Mouse (Mus musculus): ENCODE results near the gene Glipr2. TPM values are rescaled to one million over a fixed set of nuclear protein-coding genes. Genes with fewer than 3 reads are reported as not detected.

Gene Glipr2
- polyA plus RNA-seq, 1 experiment from 2014 or later = 73.9 TPM

DNA sequence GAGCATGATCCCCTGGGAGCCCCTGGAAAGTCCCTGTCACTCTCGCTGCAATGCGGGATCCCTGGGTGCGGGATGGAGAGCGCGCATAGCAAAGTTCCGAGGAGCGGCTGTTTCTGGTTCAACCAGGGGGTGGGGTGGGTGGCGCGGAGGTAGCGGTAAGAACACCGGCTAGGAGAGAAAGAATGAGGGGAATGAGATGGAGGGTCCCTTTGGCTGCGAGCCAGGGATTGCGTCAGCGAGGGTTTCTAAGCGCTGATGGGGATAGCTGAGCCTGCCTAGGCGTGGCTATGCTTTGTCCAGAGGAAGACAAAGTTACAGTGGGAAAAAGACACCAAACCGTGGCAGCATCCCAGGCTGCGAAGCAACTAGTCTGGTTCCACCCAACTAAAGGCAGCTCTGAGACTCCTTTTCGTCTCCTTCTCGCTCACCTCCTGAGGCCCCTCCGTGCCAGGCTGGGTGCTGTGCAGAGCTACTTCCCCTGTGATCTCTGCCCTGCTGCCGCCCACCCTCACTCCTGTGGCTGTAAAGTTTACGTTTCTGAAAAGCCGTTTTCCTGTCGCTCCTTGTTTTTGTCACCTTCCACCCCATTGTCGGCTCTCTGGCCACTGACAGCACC is 753 bp downstream of the Glipr2 start:
- Histone ChIP-seq H3K4me1 (peaks cover 30% of the 10 kb centered on the region), H3K9me3 (replicated peaks) (no peaks in the 10 kb centered on the region), H3K9ac (peak overlapping the region; percentile 68), H3K27ac (peak overlapping the region; percentile 84), H3K36me3 (no peaks in the 10 kb centered on the region), H3K27me3 (peaks cover 13% of the 10 kb centered on the region), H3K4me2 (peak overlapping the region; percentile 98), H3K4me3 (replicated peaks) (peak overlapping the region; percentile 76)
- under 1% methylated on average over 26 of the region's 26 CpGs for WGBS
- peak; percentile 68 for ATAC-seq (replicated peaks; ENCODE audit: low FRiP score)

DNA sequence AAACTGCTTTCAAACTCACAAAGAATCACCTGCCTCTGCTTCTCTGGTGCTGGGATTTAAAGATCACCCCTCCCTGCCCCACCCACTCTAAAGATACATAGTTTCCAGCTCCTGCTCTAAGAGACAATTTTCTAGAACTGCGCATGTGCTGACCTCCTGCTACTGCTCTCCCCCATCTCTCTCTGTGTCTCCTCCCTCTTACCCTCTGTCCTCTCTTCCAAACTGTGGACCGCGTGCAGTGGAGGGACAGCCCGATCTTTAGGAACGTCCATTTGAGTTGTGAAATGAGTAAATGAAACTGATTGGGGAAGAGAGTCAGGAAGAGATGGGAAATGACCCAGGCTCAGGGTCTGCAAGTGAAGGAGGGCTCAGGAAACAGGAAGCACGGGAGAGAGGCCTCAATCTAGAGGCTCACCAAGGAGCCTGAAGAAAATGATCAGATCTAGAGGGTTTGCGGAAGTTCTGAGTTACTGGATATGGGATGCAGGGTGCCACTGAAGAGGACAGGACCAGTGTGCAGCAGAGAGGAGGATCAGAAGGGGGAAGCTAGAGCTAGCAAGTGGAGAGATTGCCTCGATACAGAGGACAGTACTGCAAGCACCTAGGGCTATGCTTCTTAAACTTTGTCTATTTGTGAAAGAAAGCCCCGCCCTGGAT is 2.5 kb downstream of the Glipr2 start:
- Histone ChIP-seq H3K4me3 (replicated peaks) (0 out of 2 replicates have a peak overlapping the region, but pooled peaks have one; percentile 2), H3K4me1 (peaks cover 37% of the 10 kb centered on the region), H3K9me3 (replicated peaks) (no peaks in the 10 kb centered on the region), H3K36me3 (no peaks in the 10 kb centered on the region), H3K27ac (peak overlapping the region; percentile 9; the same call in 1 of the 2 replicates), H3K4me2 (peak overlapping the region; percentile 98), H3K9ac (no peak overlapping the region), H3K27me3 (peaks cover 13% of the 10 kb centered on the region)
- ATAC-seq (replicated peaks; ENCODE audit: low FRiP score) = no peak
- 57% methylated on average over 9 of the region's 9 CpGs for WGBS

DNA sequence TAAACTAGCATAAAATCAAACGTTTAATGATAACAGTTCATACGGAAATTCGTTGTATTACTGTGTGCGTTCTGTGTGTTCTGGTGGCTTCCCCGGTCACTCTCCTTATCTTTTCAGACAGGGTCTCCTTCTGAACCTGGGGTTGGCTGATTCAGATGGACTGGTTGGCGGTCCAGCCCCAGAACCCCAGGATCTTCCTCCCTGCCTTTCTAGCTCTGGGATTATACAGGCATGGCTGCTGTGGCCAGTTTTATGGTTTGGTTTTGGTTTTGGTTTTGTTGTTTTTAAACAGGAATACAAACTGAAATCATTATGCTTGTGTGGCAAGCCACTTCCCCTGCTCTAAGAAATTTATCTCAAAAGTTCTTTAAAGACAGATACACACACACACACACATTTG is 3.0 kb downstream of the Glipr2 start:
- ATAC-seq (replicated peaks; ENCODE audit: low FRiP score) = no peak
- 86% methylated on average over 6 of the region's 6 CpGs for WGBS
- Histone ChIP-seq H3K27ac (no peak overlapping the region), H3K4me3 (replicated peaks) (no peak overlapping the region), H3K4me2 (no peak overlapping the region), H3K4me1 (peaks cover 42% of the 10 kb centered on the region), H3K27me3 (peaks cover 13% of the 10 kb centered on the region), H3K9me3 (replicated peaks) (no peaks in the 10 kb centered on the region), H3K9ac (no peak overlapping the region), H3K36me3 (no peaks in the 10 kb centered on the region)

DNA sequence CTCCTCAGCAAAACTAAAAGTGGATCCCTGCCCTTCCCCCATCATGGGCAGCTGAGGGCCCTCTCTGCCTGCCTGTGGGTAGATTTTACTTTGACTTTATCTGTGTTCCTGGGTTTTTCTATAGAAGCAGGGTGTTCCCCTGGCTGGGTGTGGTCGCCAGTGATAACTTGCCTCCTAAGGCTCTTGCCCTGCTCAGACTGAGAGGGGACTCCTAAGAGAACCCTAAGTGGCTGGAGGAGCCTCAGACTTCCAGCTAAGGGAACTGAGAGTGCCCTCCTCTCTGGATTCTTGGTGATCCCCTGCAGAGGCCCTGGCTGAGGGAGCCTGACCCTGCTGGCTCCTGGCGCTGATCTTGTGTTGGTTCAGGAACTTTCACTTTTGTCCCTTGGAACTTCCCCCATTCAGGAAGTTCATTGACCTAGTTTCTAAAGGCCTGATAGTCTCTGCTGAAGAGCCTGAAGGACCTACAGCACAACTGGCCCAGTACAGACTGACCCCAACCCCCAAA is 7.2 kb downstream of the Glipr2 start:
- H3K27me3 ChIP-seq = no peaks in the 10 kb centered on the region
- no peak overlapping the region for H3K4me2 ChIP-seq
- H3K36me3 ChIP-seq = no peaks in the 10 kb centered on the region
- H3K27ac ChIP-seq = no peak overlapping the region
- H3K9ac ChIP-seq = no peak overlapping the region
- no peaks in the 10 kb centered on the region for H3K9me3 ChIP-seq (replicated peaks)
- 47% methylated on average over 2 of the region's 2 CpGs for WGBS
- H3K4me3 ChIP-seq (replicated peaks) = no peak overlapping the region
- no peak for ATAC-seq (replicated peaks; ENCODE audit: low FRiP score)
- peaks cover 35% of the 10 kb centered on the region for H3K4me1 ChIP-seq

DNA sequence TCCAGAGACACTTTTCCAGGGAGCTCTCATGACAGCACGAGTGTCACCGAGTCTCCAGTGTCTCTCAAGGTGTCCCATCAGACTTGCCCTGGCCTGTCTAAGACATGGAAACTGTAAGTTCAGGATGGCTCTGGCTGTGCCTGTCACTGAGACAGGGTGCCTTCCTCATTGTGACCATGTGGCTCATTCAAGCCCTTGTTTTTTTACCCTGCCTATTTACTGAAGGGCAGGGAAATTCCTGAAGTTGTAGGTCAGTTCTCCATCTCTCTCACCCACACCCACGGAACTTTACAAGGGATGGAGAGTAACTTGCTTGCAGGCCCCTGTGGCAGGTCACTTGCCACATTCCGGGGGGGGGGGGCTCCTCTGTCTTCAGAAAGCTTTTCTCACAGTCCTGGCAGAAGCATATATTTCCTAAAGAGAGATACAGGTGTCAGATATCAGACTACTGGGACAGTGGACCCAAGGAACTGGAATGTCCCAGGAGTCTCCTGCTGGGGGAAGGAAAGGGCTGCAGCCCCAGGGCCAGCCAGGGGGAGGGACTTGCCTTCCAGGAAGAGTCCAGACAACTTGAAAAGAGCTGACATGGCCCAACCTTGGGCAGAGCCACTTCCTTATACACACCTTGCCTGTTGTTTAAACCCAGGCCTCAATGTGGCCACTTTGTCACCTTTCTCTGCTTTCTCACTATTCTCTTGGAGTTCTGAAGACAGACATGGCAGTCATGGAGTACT is 7.9 kb downstream of the Glipr2 start:
- no peaks in the 10 kb centered on the region for H3K27me3 ChIP-seq
- peaks cover 34% of the 10 kb centered on the region for H3K4me1 ChIP-seq
- ATAC-seq (replicated peaks; ENCODE audit: low FRiP score) = no peak
- no peak overlapping the region for H3K4me3 ChIP-seq (replicated peaks)
- no peaks in the 10 kb centered on the region for H3K9me3 ChIP-seq (replicated peaks)
- H3K4me2 ChIP-seq = no peak overlapping the region
- no peak overlapping the region for H3K27ac ChIP-seq
- H3K9ac ChIP-seq = no peak overlapping the region
- no peaks in the 10 kb centered on the region for H3K36me3 ChIP-seq
- WGBS = 36% methylated on average over 4 of the region's 4 CpGs

DNA sequence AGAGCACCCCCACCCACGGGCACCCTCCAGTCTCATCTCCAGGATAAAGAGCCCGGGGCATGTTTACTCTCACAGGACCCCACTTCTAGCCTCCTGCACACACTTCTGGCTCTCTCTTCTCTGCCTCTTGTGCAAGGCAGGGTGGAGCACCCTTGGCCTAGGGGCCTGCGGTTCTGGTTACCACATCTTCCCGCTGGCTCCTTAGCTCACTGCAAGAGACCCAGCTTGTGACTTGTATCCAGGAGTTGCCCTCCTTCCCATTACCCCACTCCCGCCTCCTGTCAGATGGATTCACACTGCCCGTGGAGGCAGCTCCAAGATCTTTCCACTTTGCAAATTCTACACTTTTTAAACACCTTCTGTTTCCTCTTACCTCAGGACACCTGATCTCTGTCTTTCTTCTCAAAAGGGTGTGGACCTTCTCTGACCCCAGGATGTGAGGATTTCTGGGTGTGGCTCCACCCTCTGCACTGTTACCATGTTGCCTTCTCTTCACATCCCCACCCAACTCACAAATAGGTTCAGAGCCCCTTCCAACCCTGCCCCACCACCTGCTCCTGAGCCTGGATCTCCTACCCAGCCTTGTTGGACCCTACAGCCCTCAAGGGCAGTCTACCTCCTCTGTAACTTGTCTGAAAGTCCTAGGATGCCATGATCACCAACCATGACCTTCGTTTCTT is 8.8 kb downstream of the Glipr2 start:
- no peaks in the 10 kb centered on the region for H3K36me3 ChIP-seq
- WGBS = 80% methylated on average over 7 of the region's 7 CpGs
- no peak for ATAC-seq (replicated peaks; ENCODE audit: low FRiP score)
- no peak overlapping the region for H3K27ac ChIP-seq
- peaks cover 34% of the 10 kb centered on the region for H3K4me1 ChIP-seq
- H3K4me2 ChIP-seq = no peak overlapping the region
- H3K9ac ChIP-seq = no peak overlapping the region
- no peaks in the 10 kb centered on the region for H3K9me3 ChIP-seq (replicated peaks)
- H3K4me3 ChIP-seq (replicated peaks) = no peak overlapping the region
- H3K27me3 ChIP-seq = no peaks in the 10 kb centered on the region

DNA sequence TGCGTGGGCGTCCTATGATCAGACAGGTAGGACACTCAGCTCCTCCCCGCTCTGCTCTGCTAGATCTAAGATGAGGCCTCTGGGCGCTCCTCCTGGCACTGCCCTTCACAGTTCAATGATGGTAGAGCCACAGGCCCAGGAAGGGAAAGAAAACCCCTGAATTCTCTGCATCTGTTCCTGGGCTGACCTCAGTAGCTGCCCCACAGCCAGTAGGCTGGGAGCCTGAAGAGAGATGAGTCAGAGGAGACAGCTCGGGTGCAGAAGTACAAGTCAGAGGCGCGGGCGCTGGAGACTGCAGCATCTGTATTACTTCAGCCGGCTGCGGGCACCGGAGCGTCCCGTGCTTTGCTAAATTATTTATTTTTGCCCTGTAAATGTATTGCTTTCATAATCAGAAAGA is 11.4 kb downstream of the Glipr2 start:
- WGBS = 45% methylated on average over 13 of the region's 13 CpGs
- peak overlapping the region; percentile 33; the same call in 1 of the 2 replicates for H3K27ac ChIP-seq
- H3K9ac ChIP-seq = no peak overlapping the region
- peaks cover 52% of the 10 kb centered on the region for H3K4me1 ChIP-seq
- no peaks in the 10 kb centered on the region for H3K36me3 ChIP-seq
- no peak overlapping the region for H3K4me3 ChIP-seq (replicated peaks)
- H3K27me3 ChIP-seq = no peaks in the 10 kb centered on the region
- H3K9me3 ChIP-seq (replicated peaks) = no peaks in the 10 kb centered on the region
- peak overlapping the region; percentile 17; the same call in 1 of the 2 replicates for H3K4me2 ChIP-seq
- no peak for ATAC-seq (replicated peaks; ENCODE audit: low FRiP score)

DNA sequence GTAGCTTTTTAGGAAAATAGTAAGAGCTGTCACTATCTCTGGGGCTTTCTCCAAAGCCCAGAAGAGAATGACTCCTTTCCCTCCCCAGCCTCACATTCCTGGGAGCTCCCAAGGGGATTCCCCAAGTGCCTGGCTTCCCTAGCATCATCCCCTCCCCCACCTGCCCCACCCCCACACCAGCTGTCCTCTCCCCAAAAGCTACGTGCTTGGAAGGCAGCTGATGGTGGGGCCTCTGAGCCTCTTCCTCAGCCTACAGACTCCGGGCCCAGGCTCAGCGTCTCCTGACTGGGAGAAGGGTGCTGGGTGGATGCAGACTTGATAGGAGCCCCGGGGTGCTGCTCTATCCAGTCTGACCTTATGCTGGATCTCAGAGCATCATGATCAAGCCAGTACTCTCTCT is 12.2 kb downstream of the Glipr2 start:
- Histone ChIP-seq H3K9me3 (replicated peaks) (no peaks in the 10 kb centered on the region), H3K4me2 (no peak overlapping the region), H3K27me3 (no peaks in the 10 kb centered on the region), H3K4me1 (peaks cover 49% of the 10 kb centered on the region), H3K36me3 (no peaks in the 10 kb centered on the region), H3K4me3 (replicated peaks) (no peak overlapping the region), H3K9ac (no peak overlapping the region), H3K27ac (0 out of 2 replicates have a peak overlapping the region, but pooled peaks have one; percentile 41)
- no peak for ATAC-seq (replicated peaks; ENCODE audit: low FRiP score)
- WGBS = 28% methylated on average over 4 of the region's 4 CpGs

DNA sequence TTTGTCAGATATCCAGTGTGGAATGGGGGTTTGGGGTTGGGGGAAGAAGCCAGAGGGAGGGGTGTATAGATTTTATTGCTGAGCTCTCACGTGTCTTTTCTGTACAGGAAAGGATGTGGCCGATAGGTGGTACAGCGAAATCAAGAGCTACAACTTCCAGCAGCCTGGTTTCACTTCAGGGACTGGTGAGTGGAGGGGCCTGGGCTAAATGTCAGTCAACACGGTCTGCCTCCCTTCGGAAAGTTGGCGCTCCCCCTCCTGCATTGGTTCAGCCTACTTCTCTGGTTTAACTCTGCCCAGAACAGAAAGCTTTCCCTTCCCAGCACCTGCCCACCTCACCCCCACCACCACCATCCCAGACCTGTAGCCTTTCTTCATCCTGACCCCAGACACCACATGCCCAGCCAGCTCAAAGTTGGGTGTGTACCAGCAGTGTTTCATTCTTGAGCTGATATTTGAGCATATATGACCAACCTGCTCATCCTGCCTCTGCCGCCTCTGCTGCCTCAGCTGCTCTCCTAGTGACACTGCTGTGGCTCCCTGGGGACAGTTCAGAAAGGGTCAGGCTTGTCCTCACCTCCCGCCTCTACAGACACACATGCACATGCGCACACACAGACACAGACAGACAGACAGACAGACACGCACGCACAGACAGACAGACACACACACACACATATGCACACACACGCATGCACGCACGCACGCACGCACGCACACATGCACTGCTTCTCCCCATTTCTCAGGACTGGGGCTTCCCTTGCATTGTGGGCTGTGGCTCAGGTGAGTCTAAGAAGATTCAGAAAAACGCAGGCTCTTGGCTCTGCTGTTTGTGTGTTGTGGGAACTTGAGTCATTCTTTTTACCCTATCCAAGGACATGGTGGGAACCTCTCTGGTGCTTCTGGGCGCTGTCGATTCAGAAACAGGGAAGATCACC is 13.5 kb downstream of the Glipr2 start:
- no peak for ATAC-seq (replicated peaks; ENCODE audit: low FRiP score)
- Histone ChIP-seq H3K4me3 (replicated peaks) (no peak overlapping the region), H3K27ac (no peak overlapping the region), H3K9me3 (replicated peaks) (no peaks in the 10 kb centered on the region), H3K4me2 (no peak overlapping the region), H3K4me1 (peaks cover 38% of the 10 kb centered on the region), H3K9ac (no peak overlapping the region), H3K36me3 (no peaks in the 10 kb centered on the region), H3K27me3 (no peaks in the 10 kb centered on the region)
- 85% methylated on average over 20 of the region's 20 CpGs for WGBS

DNA sequence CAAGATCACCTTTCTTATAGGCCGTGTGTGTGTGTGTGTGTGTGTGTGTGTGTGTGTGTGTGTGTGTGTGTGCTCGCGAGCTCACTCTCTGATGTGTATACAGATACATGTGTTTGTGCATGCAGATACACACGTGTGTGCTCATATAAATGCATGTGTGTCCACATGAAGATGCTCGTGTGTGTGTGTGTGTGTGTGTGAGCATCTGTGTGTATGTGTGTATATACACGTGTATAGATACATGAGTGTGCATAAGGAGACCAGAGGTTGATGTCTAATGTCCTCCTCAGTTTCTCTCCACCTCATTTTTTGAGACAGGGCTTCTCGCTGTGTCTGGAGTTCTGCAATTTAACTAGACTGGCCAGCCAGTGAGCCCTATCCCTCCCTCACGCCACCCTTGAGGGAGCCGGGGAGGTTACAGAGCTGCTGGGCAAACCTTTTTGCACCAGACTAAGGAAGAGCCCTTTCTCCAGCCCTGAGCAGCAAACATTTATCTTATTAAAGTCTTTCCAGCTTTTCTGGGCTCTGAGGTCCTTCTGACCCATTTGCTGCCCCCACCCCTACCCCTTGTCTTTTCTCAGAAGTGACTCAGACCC is 14.4 kb downstream of the Glipr2 start:
- peak; percentile 44 for ATAC-seq (replicated peaks; ENCODE audit: low FRiP score)
- no peaks in the 10 kb centered on the region for H3K27me3 ChIP-seq
- 54% methylated on average over 9 of the region's 9 CpGs for whole genome bisulfite sequencing
- no peak overlapping the region; the same call in 1 of the 2 replicates for H3K9ac ChIP-seq
- peaks cover 41% of the 10 kb centered on the region for H3K4me1 ChIP-seq
- H3K9me3 ChIP-seq (replicated peaks) = no peaks in the 10 kb centered on the region
- H3K27ac ChIP-seq = peak overlapping the region; percentile 94
- peak overlapping the region; percentile 30 for H3K4me2 ChIP-seq
- H3K36me3 ChIP-seq = no peaks in the 10 kb centered on the region
- H3K4me3 ChIP-seq (replicated peaks) = peak overlapping the region; percentile 0
